ENCODE assay signal across 8 mouse cellular contexts in genomic region chr11:58096821-58097620, GRCm38 (mm10). TPM values are rescaled to one million over a fixed set of nuclear protein-coding genes. Genes with fewer than 3 reads are reported as not detected.
DNase-seq lines count a peak whose midpoint lies in the region; ATAC-seq and TF ChIP-seq lines count a peak whose summit lies in the region.

No protein-coding gene starts in this region.

- no peak for ATAC-seq in hindbrain, embryonic 16.5 days
- ATAC-seq in midbrain, embryonic 15.5 days (replicated peaks), result no peak
- ATAC-seq in granulocyte monocyte progenitor cell, adult 5-6 weeks (replicated peaks; ENCODE audit: poor library complexity, severe bottlenecking), result no peak

- H3K4me3 ChIP-seq in spleen, adult 2 months (ENCODE audit: extremely low read depth, insufficient read depth, insufficient read length), result peak overlapping the region; percentile 55; the same call in 1 of the 2 replicates
- no peak overlapping the region; the same call in 1 of the 2 replicates for H3K4me3 ChIP-seq in hindbrain, embryonic 16.5 days (ENCODE audit: low read length)
- no peak overlapping the region for H3K4me3 ChIP-seq in midbrain, embryonic 15.5 days

- peaks cover 3% of the 10 kb centered on the region; the same call in 1 of the 2 replicates for H3K4me1 ChIP-seq in spleen, adult 2 months (ENCODE audit: control insufficient read depth, insufficient read depth, insufficient read length)
- peaks cover 4% of the 10 kb centered on the region; the same call in 1 of the 2 replicates for H3K4me1 ChIP-seq in hindbrain, embryonic 16.5 days (ENCODE audit: control insufficient read depth, insufficient read depth, low read depth, low read length)
- H3K4me1 ChIP-seq in midbrain, embryonic 15.5 days, result peaks cover 6% of the 10 kb centered on the region; the same call in 1 of the 2 replicates

- TF ChIP-seq POLR2A in spleen, adult 2 months (IDR thresholded peaks at IDR 0.05; ENCODE audit: low read depth, low read length), result no peak

- no peak for TF ChIP-seq CTCF in spleen, adult 2 months (IDR thresholded peaks at IDR 0.05; ENCODE audit: extremely low read depth, insufficient read depth, insufficient read length, insufficient replicate concordance)

- peak overlapping the region; percentile 69 for H3K4me2 ChIP-seq in hindbrain, embryonic 16.5 days (ENCODE audit: low read length)
- peak overlapping the region; percentile 57 for H3K4me2 ChIP-seq in midbrain, embryonic 15.5 days

- H3K36me3 ChIP-seq in spleen, adult 2 months (ENCODE audit: control insufficient read depth, insufficient read depth, low read length), result no peaks in the 10 kb centered on the region
- H3K36me3 ChIP-seq in hindbrain, embryonic 16.5 days (ENCODE audit: control insufficient read depth, insufficient read depth, low read length), result no peaks in the 10 kb centered on the region
- no peaks in the 10 kb centered on the region for H3K36me3 ChIP-seq in midbrain, embryonic 15.5 days (replicated peaks)

- peak; percentile 34 for DNase-seq in adrenal gland, postnatal 10 days
- DNase-seq in adrenal gland, postnatal 25 days, result no peak
- DNase-seq in spleen, adult 2 months (ENCODE audit: low read depth in 1 of 2, low spot score in 2 of 2), result no peak
- no peak for DNase-seq in spleen, postnatal 10 days (ENCODE audit: low spot score in 2 of 2)
- no peak for DNase-seq in layer of hippocampus, postnatal 25 days (ENCODE audit: extremely low spot score in 1 of 2, low spot score in 1 of 2)

- WGBS in spleen, adult 2 months, result 76% methylated on average over 20 of the region's 20 CpGs
- WGBS in hindbrain, embryonic 16.5 days, result 52% methylated on average over 20 of the region's 20 CpGs
- WGBS in midbrain, embryonic 15.5 days, result 52% methylated on average over 20 of the region's 20 CpGs

- H3K9ac ChIP-seq in hindbrain, embryonic 16.5 days (ENCODE audit: low read depth, low read length), result no peak overlapping the region
- no peak overlapping the region for H3K9ac ChIP-seq in midbrain, embryonic 15.5 days

- no peaks in the 10 kb centered on the region for H3K27me3 ChIP-seq in spleen, adult 2 months (ENCODE audit: control insufficient read depth, insufficient read depth, low read length)
- H3K27me3 ChIP-seq in hindbrain, embryonic 16.5 days (replicated peaks; ENCODE audit: control insufficient read depth, insufficient read depth, low read length), result peaks cover 11% of the 10 kb centered on the region
- H3K27me3 ChIP-seq in midbrain, embryonic 15.5 days (replicated peaks), result peaks cover 12% of the 10 kb centered on the region

- peak overlapping the region; percentile 29; the same call in 1 of the 2 replicates for H3K27ac ChIP-seq in spleen, adult 2 months (ENCODE audit: insufficient read depth, low read length)
- H3K27ac ChIP-seq in hindbrain, embryonic 16.5 days (ENCODE audit: low read depth, low read length), result no peak overlapping the region
- H3K27ac ChIP-seq in midbrain, embryonic 15.5 days, result no peak overlapping the region

- H3K9me3 ChIP-seq in hindbrain, embryonic 16.5 days (ENCODE audit: control insufficient read depth, low read length), result no peaks in the 10 kb centered on the region
- no peaks in the 10 kb centered on the region for H3K9me3 ChIP-seq in midbrain, embryonic 15.5 days

RNA-seq across cellular contexts. Expression of gene Gm12248, which starts 4.1 kb away (rescaled TPM):
- total RNA-seq in adrenal gland, postnatal 10 days (2021), result not detected
- total RNA-seq in adrenal gland, postnatal 25 days (2021), result 1.0 and 1.7 TPM in 2 replicates
- 0.18 and 0.42 TPM in 2 replicates for polyA plus RNA-seq in spleen, adult 2 months (2012; rRNA removed)
- polyA plus RNA-seq in hindbrain, embryonic 16.5 days (2015; fragmentation: Nextera tagmentation; extraction: Ambion mirVana), result 0.13 TPM in 1 of 2 replicates, not detected in the other
- 0.15 and 0.18 TPM in 2 replicates for polyA plus RNA-seq in midbrain, embryonic 15.5 days (2015; fragmentation: Nextera tagmentation; extraction: Ambion mirVana)
- total RNA-seq in layer of hippocampus, postnatal 25 days (2021), result not detected
- total RNA-seq in granulocyte monocyte progenitor cell, adult 5-6 weeks (2014; fragmentation: Nextera tagmentation), result not detected in 2 replicates
- 0.21 TPM in 1 of 2 replicates, not detected in the other for total RNA-seq in granulocyte monocyte progenitor cell, adult 5-6 weeks (2017)

RNA-seq across cellular contexts. Expression of gene Cnot8, which starts 6.9 kb away (rescaled TPM):
- total RNA-seq in adrenal gland, postnatal 10 days (2021), result 10 to 100 TPM; 42.9 to 49.3 TPM
- 54.1 and 65.5 TPM in 2 replicates for total RNA-seq in adrenal gland, postnatal 25 days (2021)
- polyA plus RNA-seq in spleen, adult 2 months (2012; rRNA removed), result 38.6 and 41.1 TPM in 2 replicates
- 96.1 and 103 TPM in 2 replicates for polyA plus RNA-seq in hindbrain, embryonic 16.5 days (2015; fragmentation: Nextera tagmentation; extraction: Ambion mirVana)
- polyA plus RNA-seq in midbrain, embryonic 15.5 days (2015; fragmentation: Nextera tagmentation; extraction: Ambion mirVana), result 115 and 116 TPM in 2 replicates
- 10 to 100 TPM; 52.7 to 54.5 TPM for total RNA-seq in layer of hippocampus, postnatal 25 days (2021)
- 79.5 and 85.5 TPM in 2 replicates for total RNA-seq in granulocyte monocyte progenitor cell, adult 5-6 weeks (2014; fragmentation: Nextera tagmentation)
- 117 and 126 TPM in 2 replicates for total RNA-seq in granulocyte monocyte progenitor cell, adult 5-6 weeks (2017)
